Mouse (Mus musculus) T-helper 1 cell (primary cell): ENCODE results near the gene Sidt1.

Experiments
- in situ Hi-C: fragments of 300-600 bp; cut with MboI, MseI; formaldehyde crosslinking; loops from one replicate; pipeline ENCODE4 v1.15.1; 2025; ENCODE audit warnings: high pct_unique_total_duplicates

Gene Sidt1

GRCm38 (mm10) chr16:44332861-44333284 lies at the start of gene Sidt1:
TSS of gene Sidt1 (minus strand) at chr16:44333196.
- in situ Hi-C loops: no loop called here

- in situ Hi-C loops: no loop called here
Observed at GRCm38 (mm10) chr16:44381578-44381977, 48.6 kb upstream of the Sidt1 start.

- in situ Hi-C loops: no loop called here
Observed at GRCm38 (mm10) chr16:44380006-44380405, 47.0 kb upstream of the Sidt1 start.

DNA sequence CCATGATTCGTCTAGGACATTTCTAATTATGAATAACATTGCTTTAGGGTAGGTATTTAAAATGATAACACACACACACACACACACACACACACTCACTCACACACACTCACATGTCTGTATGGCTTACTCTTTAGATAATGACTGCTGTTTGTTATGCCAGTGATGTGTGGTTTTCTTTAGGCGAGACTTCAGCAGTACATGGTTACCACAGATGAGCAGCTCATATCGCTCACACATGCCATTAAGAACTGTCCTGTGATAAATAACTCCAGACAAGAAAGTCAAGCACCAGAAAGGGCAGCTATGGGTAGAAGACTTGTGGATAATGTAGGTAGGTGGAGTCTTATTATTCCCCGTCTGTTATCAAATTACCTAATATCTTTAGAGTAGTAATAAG lies 42.5 kb upstream of the Sidt1 start:
- in situ Hi-C loops: no loop called here

DNA sequence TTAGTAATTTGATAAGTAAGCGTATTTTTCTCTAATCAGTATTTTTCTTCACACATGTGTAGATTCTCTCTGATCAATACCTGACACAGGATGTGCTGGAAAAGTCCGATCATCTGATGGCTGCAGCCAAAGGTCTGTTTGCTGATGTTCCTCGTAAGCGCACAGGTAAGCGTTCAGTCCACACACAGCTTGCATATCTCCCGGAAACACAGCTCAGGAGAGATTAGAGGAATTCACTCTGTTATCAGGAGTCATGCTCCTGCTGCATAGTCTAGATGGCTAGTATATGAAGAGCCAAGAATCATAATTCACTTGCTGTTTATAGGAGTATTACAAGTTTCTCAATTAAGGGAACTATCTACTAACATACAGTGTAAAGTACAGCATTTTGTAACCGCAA lies 32.5 kb upstream of the Sidt1 start:
- in situ Hi-C loops: no loop called here

DNA sequence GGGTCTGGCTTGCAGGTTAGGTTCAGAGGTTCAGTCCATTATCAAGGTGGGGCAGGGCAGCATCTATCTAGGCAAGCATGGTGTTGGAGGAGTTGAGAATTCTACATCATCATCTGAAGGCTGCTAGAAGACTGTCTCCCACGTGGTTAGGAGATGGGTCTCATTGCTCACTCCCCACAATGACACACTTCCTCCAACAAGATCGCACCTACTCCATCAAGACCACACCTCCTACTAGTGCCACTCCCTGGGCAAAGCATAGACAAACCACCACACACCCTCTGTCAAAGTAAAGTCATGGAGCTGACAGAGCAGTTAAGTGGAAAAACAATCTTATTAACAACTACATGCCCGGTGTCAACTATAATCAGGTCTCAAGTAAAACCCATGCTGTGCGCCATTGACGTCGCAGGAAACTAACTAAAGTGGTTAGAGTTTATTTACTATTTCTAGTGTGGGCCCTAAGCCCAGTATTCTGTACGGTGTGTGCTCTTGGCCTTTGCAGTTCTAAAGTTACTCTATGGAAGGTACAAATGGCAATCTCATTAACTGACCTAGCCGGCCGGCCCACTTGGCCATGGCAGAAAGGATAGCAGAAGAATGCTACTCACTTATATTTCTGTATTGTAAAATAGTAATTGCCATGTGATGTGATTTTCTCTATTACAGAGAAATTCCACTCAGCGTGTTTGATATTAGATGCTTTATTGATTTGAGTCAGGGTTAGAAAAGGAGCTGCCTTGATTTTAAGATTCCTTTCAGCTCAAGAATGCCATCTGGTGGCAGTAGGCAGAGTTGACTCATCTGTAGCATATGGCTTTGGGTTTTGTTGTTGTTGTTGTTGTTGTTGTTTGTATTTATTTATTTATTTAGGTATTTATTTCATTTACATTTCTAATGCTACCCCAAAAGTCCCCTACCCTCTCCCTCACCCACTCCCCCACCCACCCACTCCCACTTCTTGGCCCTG lies 29.2 kb upstream of the Sidt1 start:
- in situ Hi-C loops: loop anchor here (5.0 kb wide), 1 partner anchor 120 kb away; no protein-coding TSS in a partner anchor

- in situ Hi-C loops: no loop called here
Observed at GRCm38 (mm10) chr16:44357571-44358268, 24.7 kb upstream of the Sidt1 start.

DNA sequence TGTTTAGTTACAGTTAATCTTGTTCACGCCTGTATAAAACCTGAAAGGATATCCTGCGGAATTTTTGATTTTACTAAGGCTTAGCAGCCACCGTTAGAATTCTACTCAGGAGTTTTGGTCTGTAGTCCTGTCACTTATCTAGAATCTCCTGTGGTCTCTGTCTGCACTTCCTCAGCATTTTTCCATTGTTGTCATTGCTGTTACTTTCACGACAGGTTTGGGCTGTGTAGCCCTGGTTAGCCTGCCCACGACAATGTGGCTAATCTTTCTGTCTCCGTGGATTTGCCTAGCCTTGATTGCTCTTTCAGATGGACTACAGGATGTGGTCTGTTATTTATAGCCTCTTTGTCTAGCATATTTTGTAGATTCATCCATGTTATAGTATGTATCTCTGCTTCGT lies 23.3 kb upstream of the Sidt1 start:
- in situ Hi-C loops: no loop called here

- in situ Hi-C loops: no loop called here
Observed at GRCm38 (mm10) chr16:44349801-44350397, 16.9 kb upstream of the Sidt1 start.

GRCm38 (mm10) chr16:44347071-44347901 lies 14.3 kb upstream of the Sidt1 start, which contains the start of gene Spice1:
TSS of gene Spice1 (plus strand) at chr16:44347121.
- in situ Hi-C loops: no loop called here

DNA sequence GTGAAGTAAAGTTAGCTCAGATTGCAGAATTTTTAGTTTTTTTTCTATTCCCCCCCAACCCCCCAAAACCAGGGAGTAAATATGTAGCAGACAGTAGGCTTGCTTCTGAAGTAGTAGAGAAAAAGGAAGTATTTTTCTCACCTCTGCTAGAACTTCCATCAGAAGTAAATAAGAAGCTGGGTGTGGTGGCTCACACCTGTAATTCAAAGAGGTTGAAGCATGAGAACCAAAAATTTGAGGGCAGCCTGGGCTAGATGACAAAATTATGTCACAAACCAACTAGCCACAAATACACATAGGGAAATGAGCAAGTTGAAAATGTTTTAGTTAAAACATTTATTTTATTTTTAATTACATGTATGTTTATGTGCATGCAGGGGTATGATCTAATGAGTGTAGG lies 4.5 kb upstream of the Sidt1 start:
- in situ Hi-C loops: no loop called here

DNA sequence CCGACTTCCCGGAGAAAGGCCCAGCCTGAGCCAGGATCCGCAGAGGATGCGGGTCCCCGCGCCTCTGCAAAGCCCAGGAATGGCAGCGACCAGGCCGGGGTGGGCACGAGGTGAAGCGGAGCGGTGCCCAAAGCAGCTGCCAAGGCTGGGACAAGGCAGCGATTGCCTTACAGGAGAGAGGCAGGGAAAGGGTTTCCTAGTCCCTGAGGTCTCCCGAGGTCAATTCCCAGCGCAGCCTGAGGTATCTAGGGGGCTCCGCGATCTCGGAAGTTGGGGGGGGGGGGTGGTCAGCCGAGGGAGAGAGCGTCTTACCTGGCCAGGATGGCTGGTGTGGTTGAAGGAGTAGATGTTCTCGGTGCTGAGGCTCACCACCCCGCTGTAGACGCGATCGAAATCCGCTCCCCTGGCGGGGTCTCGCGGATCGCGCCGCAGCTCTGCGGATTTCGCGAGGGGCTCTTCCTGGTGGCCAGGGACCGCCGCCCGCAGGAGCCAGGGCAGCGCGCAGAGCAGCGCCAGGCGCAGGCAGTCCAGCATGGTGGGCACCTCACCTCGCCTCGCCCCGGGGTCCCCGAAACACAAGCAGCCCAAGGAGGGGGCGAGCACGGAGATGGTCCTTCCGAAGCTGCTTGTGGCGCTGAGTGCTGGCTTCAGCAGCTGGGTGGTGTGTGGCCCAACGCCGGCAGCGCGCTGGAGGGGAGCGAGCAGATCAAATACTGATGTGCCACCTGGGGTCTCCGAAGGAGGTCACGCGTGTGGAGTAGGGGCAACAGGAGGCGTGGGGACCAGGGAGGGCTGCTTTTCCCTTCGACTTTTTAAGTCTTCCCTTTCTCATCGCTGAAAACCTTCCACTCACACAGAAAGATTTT lies 768 bp downstream of the Sidt1 start:
- in situ Hi-C loops: no loop called here

DNA sequence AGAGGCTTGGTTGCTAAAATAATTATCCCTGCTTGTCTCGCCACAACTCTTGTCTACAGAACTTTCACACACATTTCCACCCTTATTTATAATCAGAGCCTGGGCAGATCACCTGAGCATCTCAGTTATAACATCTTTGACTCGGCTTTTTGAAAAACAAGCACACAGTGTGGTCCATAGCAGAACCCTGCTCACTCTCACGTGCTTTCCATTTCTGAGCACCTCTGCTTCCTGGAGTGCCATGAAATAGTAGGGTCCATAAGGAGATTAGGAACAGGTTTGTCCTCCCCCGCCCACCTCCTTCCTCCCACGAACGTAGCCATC lies 1.4 kb downstream of the Sidt1 start:
- in situ Hi-C loops: no loop called here

- in situ Hi-C loops: no loop called here
Observed at GRCm38 (mm10) chr16:44331154-44331553, 1.8 kb downstream of the Sidt1 start.

DNA sequence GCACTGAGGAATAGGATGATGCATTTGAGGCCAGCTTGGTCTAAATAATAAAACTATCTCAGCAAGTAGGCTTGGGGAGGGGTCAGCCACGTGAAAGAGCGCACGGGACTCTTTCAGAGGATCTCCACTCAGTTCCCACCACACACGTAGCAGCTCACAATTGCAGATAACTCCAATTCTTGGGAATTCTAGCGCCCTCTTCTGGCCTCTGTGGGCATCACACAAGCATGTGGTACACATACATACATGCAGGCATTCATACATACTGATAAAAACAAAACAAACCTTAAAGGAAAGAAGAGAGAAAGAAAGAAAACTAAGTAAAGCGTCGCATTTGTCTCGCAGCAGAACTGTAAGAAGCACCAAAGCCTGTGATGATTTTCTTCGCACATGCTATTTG lies 2.3 kb downstream of the Sidt1 start:
- in situ Hi-C loops: no loop called here

DNA sequence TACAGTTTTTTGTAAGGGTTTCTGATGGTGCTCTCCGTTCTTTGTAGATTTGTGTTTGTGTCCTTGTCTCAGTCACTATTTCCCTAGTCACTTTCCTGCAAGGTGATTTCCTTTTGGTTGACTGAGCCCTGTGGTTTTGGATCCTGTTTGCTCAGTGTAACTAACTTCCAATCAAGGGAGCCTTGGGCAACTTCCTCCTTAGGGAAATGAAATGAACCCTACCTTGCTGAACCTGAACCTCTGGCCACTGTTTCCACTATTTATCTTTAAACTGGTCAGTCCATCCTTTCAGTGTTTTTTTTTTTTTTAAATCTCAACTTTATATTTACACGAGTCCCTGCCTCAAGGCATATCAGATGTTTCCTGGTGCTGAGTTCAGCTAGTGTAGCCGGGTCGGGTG lies 4.4 kb downstream of the Sidt1 start:
- in situ Hi-C loops: no loop called here

DNA sequence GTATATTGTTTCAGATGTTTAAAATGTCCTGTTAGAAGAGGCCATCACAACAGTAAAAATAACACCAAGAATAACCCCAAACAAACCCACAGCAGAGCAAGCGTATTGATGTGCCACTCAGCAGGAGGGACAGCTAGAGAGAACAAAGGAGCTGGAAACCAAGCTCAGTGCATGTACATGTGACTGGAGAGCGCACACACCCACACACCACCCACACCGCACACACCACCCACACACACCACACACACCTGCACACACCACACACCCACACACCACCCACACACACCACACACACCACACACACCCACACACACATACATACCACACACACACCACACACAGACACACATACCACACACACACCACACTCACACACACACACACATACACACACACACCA lies 12.8 kb downstream of the Sidt1 start:
- in situ Hi-C loops: no loop called here

DNA sequence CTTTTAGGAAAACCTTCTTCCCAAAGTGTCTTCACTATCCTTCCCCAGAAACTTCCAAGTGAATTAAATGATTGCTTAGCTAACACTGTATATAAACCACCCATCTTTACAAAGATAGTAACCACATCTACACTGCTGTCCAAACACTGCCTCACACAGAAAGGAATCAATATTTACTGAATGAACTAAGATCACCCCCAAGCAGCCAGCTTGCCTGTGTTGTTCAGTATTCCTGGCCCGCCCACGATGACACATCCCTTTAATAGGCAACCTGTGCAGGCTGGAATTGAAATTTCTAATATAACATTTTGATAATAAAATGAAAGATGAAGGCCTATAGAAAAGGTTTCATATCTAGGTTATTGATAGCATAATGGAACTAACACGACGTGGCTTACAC lies 16.6 kb downstream of the Sidt1 start:
- in situ Hi-C loops: loop anchor here (10.0 kb wide), 1 partner anchor 1158 kb away; no protein-coding TSS in a partner anchor

DNA sequence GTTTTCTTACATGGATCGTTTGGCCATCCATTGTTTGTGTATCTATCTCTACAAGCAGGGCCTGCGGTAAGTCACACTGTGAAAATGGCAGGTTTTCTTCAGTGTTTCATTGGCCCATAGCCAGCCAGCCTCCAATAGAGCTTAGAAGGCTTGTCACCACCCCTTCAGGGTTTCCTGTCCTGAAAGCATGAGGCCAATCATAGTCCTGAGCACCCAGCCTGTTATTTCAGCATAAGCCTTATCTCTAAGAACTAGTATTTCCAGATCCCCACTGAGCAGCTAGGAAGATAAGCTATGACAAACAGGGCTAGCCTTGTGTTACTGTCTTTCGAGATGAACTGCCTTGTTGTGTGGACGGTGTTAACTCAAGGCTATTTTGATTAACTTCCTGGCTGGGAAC lies 19.6 kb downstream of the Sidt1 start:
- in situ Hi-C loops: loop anchor here (10.0 kb wide), 1 partner anchor 1161 kb away; no protein-coding TSS in a partner anchor

DNA sequence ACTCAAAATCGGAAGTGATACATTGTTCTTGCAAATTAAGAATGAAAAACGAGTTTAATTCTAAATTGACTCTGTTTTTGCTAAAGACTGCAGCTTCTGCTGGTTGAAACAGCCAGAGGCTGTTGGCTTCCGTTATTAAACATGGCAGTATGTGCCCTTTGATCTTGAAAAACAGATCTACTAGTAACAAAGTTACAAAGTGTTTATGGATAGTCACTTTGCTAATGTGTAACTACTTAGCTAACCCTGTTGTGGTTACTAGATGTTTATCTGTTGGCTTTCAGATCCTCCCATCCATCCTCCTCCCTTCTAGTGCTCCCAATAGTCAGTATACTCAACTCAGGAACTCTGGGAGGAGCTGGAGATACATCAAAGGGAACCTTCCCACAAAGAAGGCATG lies 27.4 kb downstream of the Sidt1 start:
- in situ Hi-C loops: no loop called here
